Mouse (Mus musculus) cerebellum, postnatal 36 days (tissue): Measurements from ENCODE around the gene Ebp.
A peak's percentile ranks its signal among the peaks of the same experiment; 100 is the strongest.

Experiments
- DNase-seq, 2 experiments: peaks; one replicate each; pipeline ENCODE4 v3.0.0; 2021 to 2022; ENCODE audit warnings: mixed read lengths in 2 of 2

Ebp gene

GRCm38 (mm10) chrX:8182871-8183540 lies 10.3 kb downstream of the Ebp start:
- no peak for DNase-seq

- DNase-seq: no peak
These were observed 13.7 kb downstream of the Ebp start for GRCm38 (mm10) chrX:8179646-8180045.

DNA sequence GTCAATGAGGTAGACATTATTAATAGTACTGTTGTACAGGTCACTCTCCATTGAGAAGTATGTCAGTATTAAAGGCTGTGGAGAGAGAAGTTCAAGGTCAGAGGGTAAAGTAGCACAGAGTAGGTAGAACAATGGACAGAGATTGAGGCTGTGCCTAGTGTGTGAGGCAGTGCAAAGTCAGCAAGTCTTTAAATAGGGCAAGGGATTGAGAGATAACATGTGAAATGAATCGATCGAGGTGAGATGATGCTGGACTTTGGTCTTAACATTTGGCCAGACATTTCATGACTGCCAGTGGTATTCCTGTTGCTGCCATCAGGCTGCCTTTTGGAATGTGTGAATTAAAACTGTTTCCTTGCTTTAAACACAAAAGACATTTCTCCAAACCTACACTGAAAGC lies 14.4 kb downstream of the Ebp start:
- DNase-seq: no peak

DNA sequence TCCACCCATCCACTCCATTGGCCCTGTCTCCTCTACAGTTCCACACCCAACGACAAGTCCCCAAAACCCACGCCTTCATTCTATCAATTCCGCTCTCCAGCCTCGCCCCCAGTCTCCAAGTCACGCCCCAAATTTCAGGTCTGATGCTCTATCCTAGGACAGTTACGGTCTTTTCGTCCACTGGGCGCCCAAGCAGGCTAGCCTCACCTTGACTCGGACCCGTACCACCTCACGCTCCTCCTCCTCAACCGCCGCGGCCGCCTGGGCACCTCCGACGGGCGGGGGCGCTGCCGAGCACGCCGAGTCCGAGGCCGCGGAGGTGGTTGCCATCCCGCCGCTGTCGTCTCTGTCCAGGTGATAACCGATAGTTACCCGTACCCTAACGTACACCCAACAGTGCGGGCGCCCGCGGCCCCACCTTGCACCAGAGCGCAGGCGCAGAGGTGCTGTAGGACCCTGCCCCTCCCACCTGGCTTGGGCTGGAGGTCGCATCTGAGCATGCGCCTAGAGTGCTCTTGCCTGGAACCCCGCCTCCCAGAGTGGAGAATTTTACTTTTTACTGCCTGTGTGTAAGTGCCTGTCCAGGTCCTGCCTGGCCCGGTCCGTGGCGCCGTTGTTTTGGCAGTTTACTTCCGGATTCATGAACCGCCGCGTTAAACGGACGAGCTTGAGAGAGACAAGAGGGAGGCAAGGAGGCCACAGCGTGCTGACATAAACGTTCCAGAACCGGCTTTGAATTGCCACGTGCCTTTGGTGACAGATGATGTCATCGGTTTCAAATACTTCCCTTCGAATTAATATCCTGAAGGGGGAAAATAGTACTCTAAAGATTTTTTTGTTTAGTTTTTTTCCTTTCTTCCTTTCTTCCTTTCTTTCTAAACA lies 17.6 kb downstream of the Ebp start, which contains the start of gene Tbc1d25:
TSS of gene Tbc1d25 (minus strand) at position 678 of the 882 bp plus-strand sequence.
- peak; percentile 79 to 83 for DNase-seq

DNA sequence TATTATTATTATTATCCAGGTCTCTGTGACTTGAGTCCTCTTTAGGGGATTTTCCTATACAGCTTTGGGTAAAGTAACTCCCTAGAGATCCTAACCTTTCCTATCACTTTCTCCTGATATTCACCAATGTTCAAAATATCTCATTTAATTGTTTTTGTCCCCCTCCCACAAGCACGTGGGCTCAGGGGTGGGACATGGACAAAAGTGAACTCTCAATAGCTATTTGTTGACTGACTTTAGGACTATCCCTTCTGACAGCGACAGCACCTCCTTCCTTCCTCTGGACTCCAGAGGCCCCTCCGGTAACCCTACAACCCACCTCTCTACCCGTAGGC lies 18.2 kb downstream of the Ebp start:
- no peak for DNase-seq

GRCm38 (mm10) chrX:8167716-8168647 lies 25.3 kb downstream of the Ebp start:
- DNase-seq: no peak

GRCm38 (mm10) chrX:8164471-8164870 lies 28.8 kb downstream of the Ebp start:
- peak; percentile 12 to 34 for DNase-seq

DNA sequence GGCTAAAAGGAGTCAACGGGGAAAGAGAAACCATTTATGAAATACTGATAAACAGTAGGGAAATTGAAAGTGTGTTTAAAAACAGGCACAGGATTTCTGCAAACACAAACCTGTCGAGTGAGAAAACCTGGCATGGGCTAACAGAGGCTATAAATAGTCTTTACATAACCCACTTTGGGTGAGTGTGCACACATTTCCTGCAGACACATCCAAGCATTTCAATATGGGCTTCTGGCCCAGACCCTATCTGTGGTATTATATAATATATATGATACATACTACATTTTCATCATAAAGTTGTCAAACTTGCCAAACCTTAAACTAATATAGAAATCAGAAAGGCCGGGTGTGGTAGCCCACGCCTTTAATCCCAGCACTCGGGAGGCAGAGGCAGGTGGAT lies 30.2 kb downstream of the Ebp start:
- DNase-seq: peak; percentile 24 to 28

- DNase-seq: peak; percentile 85 to 87
These were observed 47.9 kb downstream of the Ebp start, which contains the start of gene Rbm3 for GRCm38 (mm10) chrX:8145153-8145991. Gene Rbm3 (minus strand): TSS chrX:8145880.

DNA sequence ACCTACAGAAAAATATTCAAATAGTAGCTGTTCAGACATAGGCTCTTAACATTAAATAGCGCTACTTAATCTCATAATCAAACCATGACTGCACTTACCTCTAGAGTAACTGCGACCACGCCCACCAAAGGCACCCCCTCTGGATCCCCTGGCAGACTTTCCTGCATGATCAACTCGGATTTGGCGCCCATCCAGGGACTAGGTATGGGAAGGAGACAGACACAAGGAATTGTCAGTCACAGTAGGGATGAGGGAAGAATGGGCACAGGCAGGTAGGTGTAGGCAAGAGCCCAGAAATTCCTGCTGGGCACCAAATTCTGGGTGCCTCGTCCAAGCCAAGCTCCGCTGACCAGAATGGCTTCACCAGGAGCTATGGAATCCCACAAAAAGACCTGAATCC lies 49.6 kb downstream of the Ebp start:
- peak; percentile 20 to 29 for DNase-seq

DNA sequence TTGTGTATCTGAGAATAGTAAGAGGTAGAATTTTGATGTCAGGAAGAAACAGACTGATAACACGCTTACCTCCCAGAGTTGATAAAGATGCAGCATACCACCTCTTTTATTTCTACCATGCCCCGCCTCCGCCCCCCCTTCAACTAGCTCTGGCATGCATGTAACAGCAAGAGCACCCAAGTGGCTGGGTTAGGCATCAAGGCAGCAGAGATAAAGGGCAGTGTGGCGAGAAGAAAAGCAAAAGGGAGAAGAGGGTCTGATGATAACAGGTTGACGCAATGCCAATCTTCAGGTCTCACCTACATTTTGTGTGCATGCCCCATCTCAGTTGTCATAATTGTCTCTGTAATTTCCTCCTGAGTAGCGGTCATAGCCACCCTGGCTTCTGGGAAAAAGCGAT lies 50.4 kb downstream of the Ebp start:
- no peak for DNase-seq

GRCm38 (mm10) chrX:8141058-8141457 lies 52.3 kb downstream of the Ebp start:
- DNase-seq: no peak

DNA sequence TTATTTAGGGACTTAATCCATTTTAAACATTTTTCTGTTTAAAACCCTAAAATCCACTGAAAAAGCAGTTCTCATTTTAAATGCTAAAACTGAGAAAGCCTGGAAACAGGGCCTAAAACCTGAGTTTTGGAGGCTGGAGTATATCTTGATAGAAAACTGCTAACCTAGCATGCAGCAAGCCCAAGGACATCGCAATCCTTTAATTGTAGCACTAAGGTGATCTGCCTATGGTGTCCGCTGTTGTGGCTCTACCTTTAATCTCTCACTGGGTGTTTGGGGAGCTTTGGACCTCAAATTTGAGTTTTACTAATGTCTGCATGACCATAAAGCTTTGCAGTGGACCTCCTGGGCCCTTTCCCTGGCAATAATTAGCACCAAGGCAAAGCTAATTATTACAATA lies 52.9 kb downstream of the Ebp start:
- no peak for DNase-seq

GRCm38 (mm10) chrX:8139480-8139879 lies 53.8 kb downstream of the Ebp start:
- DNase-seq: no peak

- DNase-seq: no peak
These were observed 57.4 kb downstream of the Ebp start for GRCm38 (mm10) chrX:8135886-8136285.
